Mouse (Mus musculus): ENCODE results near the gene Gm9611. TPM values are rescaled to one million over a fixed set of nuclear protein-coding genes. Genes with fewer than 3 reads are reported as not detected.

The Gm9611 gene
- not detected in 2 replicates for polyA plus RNA-seq (2021; fragmentation: Nextera tagmentation)
- long read RNA-seq, experiment 1, result 0 reads
- long read RNA-seq, experiment 2, result 0 reads

GRCm38 (mm10) chr14:42297258-42297657 lies at the start of gene Gm9611:
TSS of gene Gm9611 (minus strand) at chr14:42297358.

DNA sequence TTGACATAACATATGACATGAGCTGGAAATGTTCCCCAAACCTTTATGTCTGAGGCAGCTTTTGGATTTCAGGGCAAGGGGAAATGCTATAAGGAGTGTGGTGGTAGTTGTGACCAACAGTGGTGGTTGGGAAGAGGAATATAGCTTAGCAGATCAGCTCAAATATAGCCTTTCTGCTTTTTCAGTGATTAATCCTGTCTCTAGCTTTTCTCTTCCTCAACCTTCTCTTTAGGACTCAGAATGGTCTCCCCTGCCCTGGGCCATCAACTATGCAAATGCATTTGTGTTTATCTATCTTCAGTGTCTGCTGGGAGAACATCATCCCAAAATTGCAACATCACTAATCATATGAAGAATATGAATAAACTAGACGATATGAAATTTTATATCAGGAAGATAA lies 12.8 kb upstream of the Gm9611 start, which contains the start of gene Gm7995:
Gm7995 (plus strand) TSS at position 301 of the 400 bp plus-strand sequence.

DNA sequence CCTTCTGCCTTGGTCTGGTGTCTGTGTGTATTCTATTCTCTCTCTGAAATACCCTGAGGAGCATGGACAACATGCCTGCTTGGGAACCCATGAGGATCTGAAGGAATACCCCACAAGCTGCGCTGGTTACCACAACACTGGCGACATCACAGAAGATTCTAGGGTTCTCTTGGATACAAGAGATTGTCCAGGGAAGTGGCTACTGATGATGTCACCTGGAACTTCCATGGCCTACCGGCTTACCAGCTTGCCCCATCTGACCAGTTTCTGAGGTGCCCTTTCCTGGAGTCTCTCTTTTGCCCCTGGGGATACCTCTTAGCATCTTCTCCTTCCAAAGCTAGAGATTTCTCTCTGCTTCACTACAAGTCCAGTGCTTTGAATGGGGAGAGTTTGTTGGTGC lies 37.2 kb downstream of the Gm9611 start, which contains the start of gene Gm17026:
Gm17026 (minus strand) TSS at position 101 of the 400 bp plus-strand sequence.

Small RNA genes lying within 50 kb of the gene (microRNA-seq; reads per million reads assigned to microRNA genes)
- gene Gm25208, result not detected
- not detected for gene Gm25892

Other genes starting within 250 kb of the Gm9611 start
- not detected in 2 replicates for gene Gm7951, start 180.0 kb downstream of the Gm9611 start, polyA plus RNA-seq (2021; fragmentation: Nextera tagmentation)
- gene Gm17027, start 134.7 kb downstream of the Gm9611 start, polyA plus RNA-seq (2021; fragmentation: Nextera tagmentation), result not detected in 2 replicates
- not detected in 2 replicates for gene Gm3573, start 106.6 kb downstream of the Gm9611 start, polyA plus RNA-seq (2021; fragmentation: Nextera tagmentation)
- not detected in 2 replicates for gene Gm17026, start 37.3 kb downstream of the Gm9611 start, polyA plus RNA-seq (2021; fragmentation: Nextera tagmentation)
- not detected in 2 replicates for gene Gm7995, start 12.9 kb upstream of the Gm9611 start, polyA plus RNA-seq (2021; fragmentation: Nextera tagmentation)
- not detected in 2 replicates for gene Gm8005, start 142.3 kb upstream of the Gm9611 start, polyA plus RNA-seq (2021; fragmentation: Nextera tagmentation)
- not detected in 2 replicates for gene Gm8011, start 166.5 kb upstream of the Gm9611 start, polyA plus RNA-seq (2021; fragmentation: Nextera tagmentation)
- not detected in 2 replicates for gene Gm8020, start 205.0 kb upstream of the Gm9611 start, polyA plus RNA-seq (2021; fragmentation: Nextera tagmentation)
- gene Gm8024, start 226.9 kb upstream of the Gm9611 start, polyA plus RNA-seq (2021; fragmentation: Nextera tagmentation), result not detected in 2 replicates

All from layer of hippocampus, adult 6 months (tissue).